Mouse (Mus musculus) stomach, postnatal 0 days (tissue): ENCODE results near the gene Acot3.
"Not testable (repeated sequence)": the region's sequence is repeated elsewhere in the genome, so short reads cannot be mapped to it uniquely, and the experiment has no call there.

ENCODE experiments used
- CTCF ChIP-seq: IDR thresholded peaks from 2 replicates; pipeline ENCODE4 v1.5.1; 2016; ENCODE audit warnings: antibody characterized with exemption, low read depth, mild to moderate bottlenecking, moderate library complexity
- EP300 ChIP-seq: optimal IDR thresholded peaks from 2 replicates; pipeline ENCODE3; 2016; ENCODE audit warnings: antibody characterized with exemption

DNA sequence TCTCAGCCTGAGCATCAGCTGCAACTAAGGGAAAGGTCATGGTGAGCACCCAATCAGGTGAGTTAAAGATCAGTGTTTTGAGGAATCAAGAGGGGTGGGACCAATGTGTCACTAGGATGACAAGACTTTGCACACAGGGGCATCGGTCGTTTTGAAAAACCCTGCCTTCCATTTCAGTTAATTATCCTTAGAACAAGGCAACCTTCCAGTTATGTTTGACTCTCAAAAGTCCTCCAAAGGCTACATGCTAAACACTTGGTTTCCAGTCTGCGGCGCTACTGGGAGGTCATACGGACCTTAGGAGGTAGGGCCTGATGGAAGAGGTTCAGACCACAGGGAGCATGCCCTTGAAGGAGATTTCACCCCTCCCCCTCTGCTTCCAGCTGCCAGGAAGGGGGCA is 1.2 kb upstream of the Acot3 start:
- TF ChIP-seq CTCF, EP300: not testable (repeated sequence)
